Mouse (Mus musculus) midbrain, postnatal 0 days (tissue): ENCODE measurements around the gene Zc3h10. TPM values are rescaled to one million over a fixed set of nuclear protein-coding genes. Genes with fewer than 3 reads are reported as not detected.
"Not testable (repeated sequence)": the region's sequence is repeated elsewhere in the genome, so short reads cannot be mapped to it uniquely, and the experiment has no call there.

Experiments
- ATAC-seq: fragments of 200-750 bp; cut with Nextera tagmentation; 2 replicates; pipeline ENCODE4 v1.8.0; 2017; ENCODE audit warnings: moderate number of reproducible peaks, mild to moderate bottlenecking, moderate TSS enrichment, moderate library complexity; ENCODE audit not compliant: low FRiP score
- DNase-seq: peaks from one replicate; pipeline ENCODE4 v3.0.0-alpha.2; 2015; ENCODE audit warnings: low spot score
- H3K27ac ChIP-seq: fragments of 300-500 bp; sonication (generic); 2 replicates; pipeline ENCODE4 v1.5.1; 2014; ENCODE audit warnings: low read depth, mild to moderate bottlenecking, low read length, mixed read lengths
- H3K27me3 ChIP-seq: fragments of 300-500 bp; sonication (generic); 2 replicates; pipeline ENCODE4 v1.6.1; 2014; ENCODE audit warnings: low read length, control low read depth, mixed read lengths; ENCODE audit not compliant: insufficient read depth
- H3K36me3 ChIP-seq: fragments of 300-500 bp; sonication (generic); 2 replicates; pipeline ENCODE4 v1.6.1; 2014; ENCODE audit warnings: low read length, control low read depth, mixed read lengths; ENCODE audit not compliant: insufficient read depth
- H3K4me1 ChIP-seq: fragments of 300-500 bp; sonication (generic); 2 replicates; pipeline ENCODE4 v1.6.1; 2014; ENCODE audit warnings: mild to moderate bottlenecking, control low read depth, antibody characterized with exemption, low read length, mixed read lengths; ENCODE audit not compliant: insufficient read depth
- H3K4me2 ChIP-seq: fragments of 300-500 bp; sonication (generic); 2 replicates; pipeline ENCODE4 v1.6.1; 2014; ENCODE audit warnings: low read depth, mild to moderate bottlenecking, low read length, mixed read lengths; ENCODE audit not compliant: poor library complexity, severe bottlenecking
- H3K4me3 ChIP-seq: fragments of 300-500 bp; sonication (generic); 2 replicates; pipeline ENCODE4 v1.5.1; 2014; ENCODE audit warnings: low read depth, mild to moderate bottlenecking, low read length, moderate library complexity
- H3K9ac ChIP-seq: fragments of 300-500 bp; sonication (generic); replicated peaks from 2 replicates; pipeline ENCODE4 v1.6.1; 2014; ENCODE audit warnings: mild to moderate bottlenecking, low read length, moderate library complexity, mixed read lengths; ENCODE audit not compliant: poor library complexity, severe bottlenecking
- H3K9me3 ChIP-seq: fragments of 300-500 bp; sonication (generic); 2 replicates; pipeline ENCODE4 v1.6.1; 2016; ENCODE audit warnings: low read length, control low read depth
- CTCF ChIP-seq: IDR thresholded peaks from 2 replicates; pipeline ENCODE4 v1.5.1; 2016; ENCODE audit warnings: antibody characterized with exemption, mild to moderate bottlenecking
- WGBS: fragments of 180-500 bp; shearing (Covaris S2); extraction: QIAGEN DNeasy Blood & Tissue Kit; methylation state at CpG from one replicate; pipeline ENCODE4 v1.1.7; 2014; 5-methylcytosine and 5-hydroxymethylcytosine counted together
- polyA plus RNA-seq: library from polyadenylated mRNA; unstranded; fragments of >200 nt; fragmentation: Nextera tagmentation; extraction: Ambion mirVana; gene quantifications from 2 replicates; pipeline ENCODE4 v1.2.1, GENCODE M21; 2015
- total RNA-seq: library from RNA; depleted of rRNA; stranded (reverse); fragments of >200 nt; gene quantifications from 2 replicates; pipeline ENCODE4 v1.2.3, GENCODE M21; 2014

Zc3h10 gene
- total and polyA plus RNA-seq, 2 experiments from 2014 or later, result 12.0 to 30.3 TPM

DNA sequence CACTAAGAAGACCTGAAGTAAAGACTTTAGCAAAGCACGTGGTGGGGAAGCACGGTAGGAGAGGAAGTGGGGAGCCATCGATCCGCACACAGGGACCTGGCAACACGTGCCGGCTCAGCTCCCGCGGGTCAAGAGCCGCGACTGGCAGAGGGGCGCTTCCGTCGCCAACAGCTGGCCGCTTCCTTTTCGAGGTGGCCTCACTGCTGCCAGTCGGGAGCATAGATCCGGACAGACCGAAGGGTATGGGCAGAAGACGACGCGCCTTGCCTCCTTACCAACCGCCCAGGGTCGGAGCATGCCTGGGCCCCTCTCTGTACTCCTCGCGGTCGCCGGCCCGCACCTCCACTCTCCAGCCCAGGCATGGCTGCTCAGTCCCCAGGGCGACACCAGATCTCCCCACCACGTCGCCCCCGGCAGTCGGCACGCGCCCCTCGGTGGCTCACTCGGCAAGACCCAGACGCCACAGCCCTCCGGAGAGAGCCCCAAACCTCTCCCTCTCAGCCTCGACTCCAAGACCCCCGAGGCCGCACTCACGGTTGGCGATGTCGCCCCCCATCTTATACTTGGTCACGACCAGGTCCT lies 17.7 kb upstream of the Zc3h10 start:
- Histone ChIP-seq H3K4me1 (no peaks in the 10 kb centered on the region), H3K36me3 (peaks cover 18% of the 10 kb centered on the region), H3K9me3 (no peaks in the 10 kb centered on the region), H3K4me3 (peak overlapping the region; percentile 80), H3K27me3 (no peaks in the 10 kb centered on the region), H3K27ac (peak overlapping the region; percentile 90), H3K4me2 (peak overlapping the region; percentile 93), H3K9ac (peak overlapping the region; percentile 90)
- TF ChIP-seq CTCF, result no peak
- ATAC-seq (peak; percentile 57), DNase-seq (no peak)
- WGBS, result under 1% methylated on average over 46 of the region's 46 CpGs

- WGBS, result 91% methylated on average over 6 of the region's 6 CpGs
Measured at GRCm38 (mm10) chr10:128563544-128563943, 16.0 kb upstream of the Zc3h10 start.

DNA sequence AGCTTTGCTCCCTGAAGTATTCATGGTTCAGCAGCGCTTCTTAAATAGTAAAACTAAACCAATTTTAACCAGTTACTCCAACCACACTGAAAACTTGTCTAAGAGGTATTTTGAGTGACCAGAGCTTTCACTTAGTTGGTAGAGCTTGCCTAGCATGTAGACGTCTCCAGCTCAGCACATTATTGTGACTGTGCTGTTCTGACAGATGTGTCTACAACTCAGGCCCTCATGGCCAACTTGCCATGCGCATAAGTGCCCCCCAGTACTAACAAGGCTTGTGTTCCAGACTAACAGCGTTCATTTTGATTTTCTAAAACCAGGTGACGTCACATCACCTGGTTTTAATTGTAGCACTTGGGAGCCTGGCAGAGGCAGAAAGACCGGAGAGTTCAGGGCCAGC lies 9.4 kb upstream of the Zc3h10 start:
- no peaks in the 10 kb centered on the region for H3K4me1 ChIP-seq
- WGBS, result 89% methylated on average over 6 of the region's 6 CpGs
- TF ChIP-seq CTCF, result no peak
- ATAC-seq (no peak), DNase-seq (no peak)
- H3K36me3 ChIP-seq, result peaks cover 36% of the 10 kb centered on the region
- no peaks in the 10 kb centered on the region for H3K27me3 ChIP-seq
- H3K4me2 ChIP-seq, result no peak overlapping the region
- H3K27ac ChIP-seq, result no peak overlapping the region
- H3K9me3 ChIP-seq, result no peaks in the 10 kb centered on the region
- no peak overlapping the region for H3K4me3 ChIP-seq
- H3K9ac ChIP-seq, result no peak overlapping the region

More at GRCm38 (mm10) chr10:128563544-128563943, 16.0 kb upstream of the Zc3h10 start:
- no peak overlapping the region for H3K27ac ChIP-seq
- H3K4me2 ChIP-seq, result no peak overlapping the region
- no peak overlapping the region for H3K4me3 ChIP-seq
- H3K27me3 ChIP-seq, result no peaks in the 10 kb centered on the region
- H3K9me3 ChIP-seq, result no peaks in the 10 kb centered on the region
- H3K9ac ChIP-seq, result no peak overlapping the region
- no peaks in the 10 kb centered on the region for H3K4me1 ChIP-seq
- no peak for ATAC-seq
- no peak for TF ChIP-seq CTCF
- no peak for DNase-seq
- H3K36me3 ChIP-seq, result peaks cover 35% of the 10 kb centered on the region

DNA sequence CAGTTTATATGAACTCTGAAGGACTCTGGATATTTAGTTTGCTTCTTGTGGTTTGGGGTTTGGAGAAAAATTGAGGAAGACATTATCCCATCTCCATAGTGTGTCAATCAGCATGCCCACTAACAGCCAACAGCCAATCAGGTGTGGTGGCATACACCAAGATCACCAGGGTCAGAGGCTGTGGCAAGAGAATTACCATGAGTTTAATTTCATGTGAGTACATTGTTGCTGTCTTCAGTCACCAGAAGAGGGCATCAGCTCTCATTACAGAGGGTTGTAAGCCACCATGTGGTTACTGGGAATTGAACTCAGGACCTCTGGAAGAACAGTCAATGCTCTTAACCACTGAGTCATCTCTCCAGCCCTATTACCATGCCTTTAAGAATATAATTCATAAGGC lies 8.7 kb upstream of the Zc3h10 start:
- no peak overlapping the region for H3K4me3 ChIP-seq
- no peaks in the 10 kb centered on the region for H3K9me3 ChIP-seq
- H3K4me2 ChIP-seq, result no peak overlapping the region
- peak; percentile 45; the same call in 1 of the 2 replicates for TF ChIP-seq CTCF
- DNase-seq (no peak), ATAC-seq (no peak)
- no peaks in the 10 kb centered on the region for H3K27me3 ChIP-seq
- no peak overlapping the region for H3K27ac ChIP-seq
- H3K4me1 ChIP-seq, result no peaks in the 10 kb centered on the region
- no peak overlapping the region for H3K9ac ChIP-seq
- H3K36me3 ChIP-seq, result peaks cover 31% of the 10 kb centered on the region

DNA sequence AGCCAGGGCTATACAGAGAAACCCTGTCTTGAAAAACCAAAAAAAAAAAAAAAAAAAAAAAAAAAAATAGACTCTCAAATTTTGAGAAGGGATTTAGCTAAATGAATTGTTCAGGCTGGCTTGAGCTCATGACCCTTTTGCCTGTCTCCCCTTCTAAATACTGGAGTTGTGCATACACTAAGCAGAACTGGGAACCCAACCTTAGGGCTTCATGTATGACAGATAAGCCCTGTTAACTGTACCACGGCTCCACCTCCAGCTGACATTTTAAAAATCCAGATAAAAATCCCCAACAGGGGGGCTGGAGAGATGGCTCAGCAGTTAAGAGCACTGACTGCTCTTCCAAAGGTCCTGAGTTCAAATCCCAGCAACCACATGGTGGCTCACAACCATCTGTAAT lies 8.0 kb upstream of the Zc3h10 start:
- DNase-seq, H3K27me3 ChIP-seq, H3K4me3 ChIP-seq, H3K27ac ChIP-seq, H3K9me3 ChIP-seq, ATAC-seq, H3K9ac ChIP-seq, H3K4me1 ChIP-seq, H3K4me2 ChIP-seq: not testable (repeated sequence)
- H3K36me3 ChIP-seq, result peaks cover 24% of the 10 kb centered on the region
- 90% methylated on average over 1 of the region's 1 CpGs for WGBS

GRCm38 (mm10) chr10:128550144-128550823 lies 2.7 kb upstream of the Zc3h10 start:
- not testable (repeated sequence) for H3K36me3 ChIP-seq, DNase-seq, H3K27me3 ChIP-seq, ATAC-seq, H3K9me3 ChIP-seq, H3K4me2 ChIP-seq, H3K9ac ChIP-seq, H3K4me1 ChIP-seq, H3K4me3 ChIP-seq
- peak overlapping the region; percentile 32; the same call in 1 of the 2 replicates for H3K27ac ChIP-seq
- WGBS, result 95% methylated on average over 11 of the region's 11 CpGs

DNA sequence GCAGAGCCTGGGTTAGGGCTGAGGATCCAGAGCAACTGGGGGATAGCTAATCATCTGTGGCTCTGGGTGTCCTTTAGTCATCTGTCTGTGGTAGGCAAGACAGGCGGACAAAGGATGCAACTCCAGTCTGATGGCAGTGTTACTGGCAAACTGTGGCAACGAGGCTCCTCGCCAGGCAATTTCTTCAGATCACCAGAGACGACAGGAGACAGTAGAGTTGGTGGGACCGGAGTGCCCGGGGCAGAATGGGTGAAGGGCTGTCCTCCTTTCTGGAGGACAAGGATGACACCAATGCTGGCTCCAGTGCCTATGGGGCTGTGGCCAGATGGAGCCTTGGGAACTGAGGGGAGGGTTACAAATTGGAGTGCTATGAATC lies 2.1 kb upstream of the Zc3h10 start:
- not testable (repeated sequence) for DNase-seq, ATAC-seq, H3K36me3 ChIP-seq, H3K4me1 ChIP-seq, H3K9me3 ChIP-seq, H3K9ac ChIP-seq, H3K4me2 ChIP-seq, H3K4me3 ChIP-seq, H3K27me3 ChIP-seq
- peak overlapping the region; percentile 32; the same call in 1 of the 2 replicates for H3K27ac ChIP-seq
- 74% methylated on average over 6 of the region's 6 CpGs for WGBS
